Mouse (Mus musculus): ENCODE data around the gene Lhx3.

DNA sequence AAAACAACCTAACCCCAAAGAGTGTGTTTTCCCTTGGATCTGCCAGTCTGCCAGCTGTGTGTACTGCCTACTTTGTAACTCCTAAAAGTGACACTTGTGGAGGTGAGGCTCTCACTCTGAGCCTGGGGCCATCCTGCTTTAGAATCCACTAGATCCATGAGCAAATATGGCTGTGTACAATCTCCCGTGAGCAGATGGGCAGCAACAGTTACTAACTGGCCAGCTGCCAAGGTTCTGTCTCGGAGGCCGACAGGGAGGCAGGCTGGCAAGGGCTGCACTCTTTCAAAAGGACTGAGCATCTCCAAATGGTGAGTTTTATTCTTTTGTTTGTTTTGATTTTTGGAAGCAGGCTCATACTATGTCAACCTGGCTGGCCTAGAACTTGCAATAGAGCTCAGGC lies 6.4 kb upstream of the Lhx3 start:
- TF ChIP-seq ETS1 (conservative IDR thresholded peaks at IDR 0.05; ENCODE audit: low read depth, low read length) (no peak), ZKSCAN1 (IDR thresholded peaks at IDR 0.05; ENCODE audit: borderline replicate concordance, low read depth, low read length) (no peak), SMC3 (IDR thresholded peaks at IDR 0.05; ENCODE audit: low read depth, low read length) (no peak), CTCF (conservative IDR thresholded peaks at IDR 0.05 in 1 of 2, IDR thresholded peaks at IDR 0.05 in 1 of 2; ENCODE audit: low read depth in 2 of 2, low read length in 2 of 2) (no peak), BHLHE40 (IDR thresholded peaks at IDR 0.05; ENCODE audit: low read depth, low read length) (no peak), HCFC1 (IDR thresholded peaks at IDR 0.05; ENCODE audit: low read depth, low read length) (no peak), ZNF384 (IDR thresholded peaks at IDR 0.05; ENCODE audit: low read depth, low read length) (no peak), POLR2A (IDR thresholded peaks at IDR 0.05; ENCODE audit: low read depth, low read length) (no peak), MAX (IDR thresholded peaks at IDR 0.05; ENCODE audit: low read length) (no peak), RCOR1 (conservative IDR thresholded peaks at IDR 0.05; ENCODE audit: low read depth, low read length) (no peak), POLR2AphosphoS2 (IDR thresholded peaks at IDR 0.05; ENCODE audit: low read depth, low read length) (no peak)
